Mouse (Mus musculus) brain, adult 2 months (tissue): ENCODE data around the gene Rpl28.

Experiments
- DNase-seq: peaks from one replicate; pipeline ENCODE4 v3.0.0; 2011; ENCODE audit warnings: low read depth, low spot score

Rpl28 gene

GRCm38 (mm10) chr7:4792278-4793212, at the start of gene Rpl28:
TSS of gene Rpl28 (plus strand) at chr7:4792874.
- DNase-seq, result peak; percentile 99

GRCm38 (mm10) chr7:4743354-4743753, 49.3 kb upstream of the Rpl28 start:
- no peak for DNase-seq

- DNase-seq, result no peak
Observed at GRCm38 (mm10) chr7:4744886-4745285, 47.8 kb upstream of the Rpl28 start.

DNA sequence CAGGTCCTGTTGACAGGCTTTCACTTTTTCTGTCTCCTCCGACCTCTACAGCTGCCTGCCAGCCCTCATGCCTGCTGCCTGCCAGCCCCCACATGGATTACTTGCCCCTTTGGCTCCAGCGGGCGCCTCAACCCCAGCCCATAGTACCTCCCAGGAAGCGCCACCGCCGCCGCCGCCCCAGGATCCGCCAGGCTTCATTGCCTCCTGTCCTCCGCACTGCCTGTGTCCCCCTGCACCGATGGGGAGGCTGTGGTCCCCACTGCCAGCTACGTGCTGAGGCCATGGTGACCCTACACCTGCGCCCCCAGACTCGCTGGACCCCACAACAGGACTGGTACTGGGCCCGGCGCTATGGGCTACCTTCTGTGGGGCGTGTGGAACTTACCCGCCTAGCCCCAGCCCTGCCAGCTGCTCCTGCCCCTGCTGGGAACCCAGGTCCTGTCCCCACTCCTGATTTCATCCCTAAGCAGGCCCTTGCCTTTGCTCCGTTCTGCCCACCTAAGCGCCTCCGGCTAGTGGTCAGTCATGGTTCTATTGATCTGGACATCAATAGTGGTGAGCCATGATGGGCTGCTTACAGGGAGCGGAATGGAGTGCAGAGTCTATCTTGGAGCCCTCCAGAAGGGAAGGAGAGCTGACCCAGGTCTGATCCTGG, 46.2 kb upstream of the Rpl28 start:
- no peak for DNase-seq

- DNase-seq, result no peak
Observed at GRCm38 (mm10) chr7:4747156-4747899, 45.3 kb upstream of the Rpl28 start.

DNA sequence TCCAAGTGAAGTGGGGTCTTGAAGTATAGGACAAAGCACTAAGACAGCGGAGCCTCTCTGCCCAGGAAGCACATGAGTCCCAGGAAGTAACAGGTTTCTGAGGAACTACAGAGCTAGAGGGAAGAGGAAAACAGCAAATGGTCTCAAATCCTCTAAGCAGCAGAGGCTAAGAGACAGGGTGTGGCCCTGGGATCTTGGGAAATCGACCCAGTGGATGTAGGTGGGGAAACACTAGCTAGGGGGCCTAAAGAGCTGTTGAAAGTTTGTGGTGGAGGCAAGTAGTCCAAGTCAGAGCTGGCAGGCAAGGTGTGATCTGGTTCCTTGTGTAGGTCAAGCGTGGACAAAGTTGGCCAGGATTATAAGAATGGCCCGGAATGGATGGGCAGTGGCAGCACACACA, 44.4 kb upstream of the Rpl28 start:
- DNase-seq, result no peak

DNA sequence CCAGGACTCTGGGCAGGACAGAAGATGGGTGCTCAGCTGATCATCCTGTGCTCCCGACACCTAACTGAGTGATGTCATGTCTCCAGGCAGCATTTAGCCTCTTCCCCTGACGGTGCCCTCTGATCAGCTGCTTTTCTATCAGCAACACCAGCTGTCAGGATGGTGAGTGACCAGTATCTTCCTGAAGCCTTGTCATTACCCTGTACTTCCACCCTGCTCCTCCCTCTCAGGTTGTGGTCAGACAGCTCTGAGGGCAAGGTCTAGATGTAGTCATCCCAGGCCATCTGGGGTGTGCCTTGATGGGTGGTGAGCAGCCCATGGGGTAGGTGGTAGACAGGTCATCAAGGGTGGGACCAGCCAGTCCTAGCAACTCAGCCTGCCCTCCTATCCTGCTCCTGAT, 43.5 kb upstream of the Rpl28 start:
- DNase-seq, result no peak

GRCm38 (mm10) chr7:4751971-4752820, 40.5 kb upstream of the Rpl28 start:
- DNase-seq, result peak; percentile 19

- DNase-seq, result peak; percentile 67
Observed at GRCm38 (mm10) chr7:4752821-4753570, 39.7 kb upstream of the Rpl28 start, which contains the start of gene Cox6b2. TSS of gene Cox6b2 (minus strand) at chr7:4753094.

DNA sequence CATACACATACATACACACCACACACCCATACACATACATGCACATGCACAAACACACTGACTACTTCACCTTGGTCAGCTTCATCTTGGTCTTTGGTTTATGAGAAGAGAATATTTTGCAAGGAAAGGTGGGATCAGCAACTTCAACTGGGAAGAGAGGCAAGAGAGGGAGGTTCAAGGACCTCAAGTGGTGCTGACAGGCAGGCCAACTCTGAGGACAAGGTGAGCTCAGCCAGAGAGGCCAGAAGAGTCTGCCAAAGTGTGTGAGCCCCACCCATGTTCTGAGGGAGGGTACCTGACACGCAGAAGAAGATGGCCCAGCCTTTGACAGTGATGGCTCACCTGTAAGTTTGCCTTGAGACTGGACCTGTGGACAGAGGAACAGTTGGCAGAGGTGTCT, 33.0 kb upstream of the Rpl28 start:
- no peak for DNase-seq

DNA sequence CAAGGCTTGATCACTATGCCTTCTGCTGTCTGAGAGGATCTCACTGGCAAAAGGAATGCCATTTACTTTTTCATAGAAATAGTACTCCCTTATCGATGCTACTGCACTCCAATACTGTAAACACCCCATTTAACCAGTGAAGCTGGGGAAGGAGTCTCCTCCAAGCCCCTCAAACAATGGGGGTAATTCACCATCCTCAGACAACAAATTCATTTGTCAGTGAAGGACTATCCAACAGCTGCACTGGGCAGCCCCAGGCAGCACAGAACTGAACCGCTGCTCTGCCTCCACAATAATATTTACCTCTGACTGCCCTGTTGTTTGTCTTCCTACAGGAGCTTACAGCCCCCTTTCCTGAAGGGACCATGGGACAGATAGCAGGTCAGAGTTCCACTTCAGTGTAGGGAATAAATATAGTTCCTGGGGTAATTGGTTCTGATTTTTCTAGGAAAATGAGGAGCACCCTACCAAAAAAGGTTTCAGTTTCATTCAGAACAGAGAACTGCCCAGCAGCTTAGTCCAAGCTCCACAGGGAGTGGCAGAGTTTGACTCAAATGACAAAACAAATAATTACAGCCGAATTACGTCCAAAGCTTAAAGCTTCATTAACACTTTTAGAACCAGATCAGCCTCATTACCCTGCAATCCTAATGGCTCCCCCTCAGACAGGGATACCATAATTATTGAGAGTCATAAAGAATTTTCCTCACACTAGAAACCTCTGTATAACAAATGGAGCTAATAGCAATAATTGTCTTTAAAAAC, 27.5 kb upstream of the Rpl28 start:
- peak; percentile 80 for DNase-seq

- DNase-seq, result no peak
Observed at GRCm38 (mm10) chr7:4771202-4771601, 21.5 kb upstream of the Rpl28 start, which contains the start of gene Fam71e2. TSS of gene Fam71e2 (minus strand) at chr7:4771302.

DNA sequence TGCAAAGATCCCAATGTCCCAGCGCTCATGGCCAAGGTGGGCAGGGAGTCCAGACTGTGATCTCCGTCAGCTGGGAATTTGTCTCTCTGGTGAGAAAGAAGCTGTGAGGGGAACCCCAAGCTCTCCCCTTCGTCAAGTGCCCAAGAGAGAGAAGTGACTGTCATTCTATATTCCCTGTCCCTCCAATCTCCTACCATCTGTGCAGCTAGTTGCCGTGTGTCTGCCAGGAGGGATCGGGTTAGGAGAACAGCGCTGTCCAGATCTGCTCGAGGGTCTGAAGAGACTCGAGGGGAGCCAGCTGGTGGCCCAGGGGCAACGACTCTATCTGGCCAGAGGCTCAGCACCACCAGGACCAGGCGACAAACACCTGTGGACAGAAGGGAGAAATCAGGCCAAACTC, 16.5 kb upstream of the Rpl28 start:
- no peak for DNase-seq

GRCm38 (mm10) chr7:4776861-4777830, 15.5 kb upstream of the Rpl28 start:
- no peak for DNase-seq

- DNase-seq, result no peak
Observed at GRCm38 (mm10) chr7:4777851-4778637, 14.6 kb upstream of the Rpl28 start.

GRCm38 (mm10) chr7:4779921-4780320, 12.8 kb upstream of the Rpl28 start:
- DNase-seq, result no peak

DNA sequence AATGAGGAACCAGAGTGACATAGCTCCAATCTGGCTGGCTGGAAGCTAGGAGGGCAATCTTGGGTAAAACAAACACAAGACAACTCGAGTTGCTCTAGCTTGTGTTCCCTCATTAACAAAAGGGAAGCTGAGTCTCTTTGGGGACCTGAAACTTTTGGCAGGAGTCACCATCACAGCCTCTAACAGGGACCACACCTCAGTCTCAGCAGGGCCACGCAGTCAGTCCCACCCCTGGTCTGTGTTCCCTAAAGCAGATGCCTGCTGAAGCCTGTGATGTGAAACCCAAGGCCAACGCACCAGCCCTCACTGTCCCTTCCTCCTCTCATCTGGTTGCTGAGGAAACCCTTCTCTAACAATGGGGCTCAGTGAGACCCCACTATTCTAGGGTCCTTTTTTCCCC, 10.5 kb upstream of the Rpl28 start:
- DNase-seq, result no peak

DNA sequence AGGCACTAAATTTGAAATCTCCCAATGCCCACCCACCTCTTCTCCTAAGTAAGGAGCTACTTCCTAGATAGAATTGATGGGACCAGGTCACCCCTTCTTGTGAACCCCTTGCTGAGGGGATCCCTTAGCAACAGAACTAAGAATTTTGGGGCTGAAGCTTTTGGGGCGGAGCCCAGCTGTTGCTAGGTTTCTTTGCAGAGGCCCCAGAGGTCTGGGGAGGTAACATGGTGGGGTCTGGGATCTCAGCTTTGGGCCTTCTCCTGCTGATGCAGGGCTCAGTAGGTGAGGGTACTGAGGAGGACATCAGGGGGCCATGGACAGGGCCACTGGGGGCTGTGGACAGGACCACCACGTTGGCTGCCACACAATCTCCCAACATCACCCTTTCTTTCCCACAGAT, 9.9 kb upstream of the Rpl28 start, which contains the start of the genes Il11 and Tmem190:
Gene Il11 (minus strand): TSS at position 101 of the 400 bp plus-strand sequence.
Gene Tmem190 (plus strand): TSS at position 179 of the 400 bp plus-strand sequence.
- no peak for DNase-seq
